Mouse (Mus musculus): Measurements from ENCODE around the gene Ppp2r2c.

DNA sequence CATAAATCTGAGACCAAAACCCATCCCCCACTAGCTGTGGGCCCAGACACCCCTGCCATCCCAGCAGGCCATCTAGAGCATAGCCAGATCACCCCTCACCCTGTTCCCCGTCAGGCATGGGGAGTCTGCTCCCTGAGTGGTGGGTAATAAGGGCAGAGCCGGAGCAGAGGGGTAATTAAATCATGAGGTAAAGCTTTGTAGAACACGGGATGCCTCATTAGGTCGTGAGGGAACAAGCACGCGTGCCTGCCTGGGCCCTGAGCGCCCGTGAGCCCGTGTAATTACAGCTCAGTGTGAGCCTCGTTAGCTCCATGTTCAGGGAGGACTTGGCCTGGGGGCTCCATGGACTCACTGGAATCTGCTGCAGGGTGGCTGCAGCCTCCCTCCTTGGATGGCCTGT lies 39.4 kb downstream of the Ppp2r2c start:
- TF ChIP-seq CTCF (IDR thresholded peaks at IDR 0.05; ENCODE audit: borderline replicate concordance, insufficient read depth, low read depth, low read length) (no peak), POLR2A (IDR thresholded peaks at IDR 0.05; ENCODE audit: borderline replicate concordance, insufficient read depth, low read length) (no peak)
